ENCODE assay signal across 12 mouse cellular contexts in genomic region chr4:31830241-31830640, GRCm38 (mm10).
DNase-seq lines count a peak whose midpoint lies in the region; ATAC-seq and TF ChIP-seq lines count a peak whose summit lies in the region.
"Had no signal": no experiment of that assay in that cellular context is flagged by ENCODE, and none has a peak within 500 bp of the region (broad histone marks: within the 10 kb centered on the region; RNA-seq: fewer than 3 reads in every experiment).

No protein-coding gene starts in this region.

- TF ChIP-seq CTCF in heart, adult 2 months (IDR thresholded peaks at IDR 0.05): no peak

- no peak overlapping the region for H3K9ac ChIP-seq in heart, adult 2 months (ENCODE audit: low read depth, low read length)
- no peak overlapping the region for H3K9ac ChIP-seq in kidney, embryonic 15.5 days

- no peak for TF ChIP-seq EP300 in heart, adult 2 months (IDR thresholded peaks at IDR 0.05; ENCODE audit: insufficient read depth, low read depth, low read length)

- no peaks in the 10 kb centered on the region for H3K79me2 ChIP-seq in heart, adult 2 months (replicated peaks; ENCODE audit: control insufficient read depth, insufficient read depth, low read length)

- H3K4me2 ChIP-seq in kidney, embryonic 15.5 days: peak overlapping the region; percentile 30

- no peaks in the 10 kb centered on the region for H3K9me3 ChIP-seq in kidney, embryonic 15.5 days (replicated peaks)

- no peaks in the 10 kb centered on the region for H3K27me3 ChIP-seq in heart, adult 2 months (ENCODE audit: control insufficient read depth, insufficient read depth, low read length)
- H3K27me3 ChIP-seq in kidney, embryonic 15.5 days: no peaks in the 10 kb centered on the region

- H3K4me1 ChIP-seq in heart, adult 2 months (ENCODE audit: control insufficient read depth, insufficient read depth, low read length): no peaks in the 10 kb centered on the region
- peaks cover 39% of the 10 kb centered on the region for H3K4me1 ChIP-seq in kidney, embryonic 15.5 days

- H3K4me3 ChIP-seq in heart, adult 2 months: no peak overlapping the region
- no peak overlapping the region for H3K4me3 ChIP-seq in kidney, embryonic 15.5 days (replicated peaks)

- H3K27ac ChIP-seq in heart, adult 2 months: no peak overlapping the region
- H3K27ac ChIP-seq in kidney, embryonic 15.5 days: peak overlapping the region; percentile 76

- DNase-seq in heart, adult 11 months: peak; percentile 44
- DNase-seq in heart, adult 2 months: no peak
- DNase-seq in embryo, embryonic 10 days (ENCODE audit: low spot score): peak; percentile 76
- peak; percentile 14 for DNase-seq in lung, postnatal 36 days
- no peak for DNase-seq in liver
- DNase-seq in thymus, postnatal 14 days: no peak
- no peak for DNase-seq in cerebellum, adult 8-10 months
- DNase-seq: adrenal gland, adult 8-10 months; B cell, adult 2 months; cerebellum, adult 11-12 months; gastrocnemius, postnatal 25 days had no signal

- no peak for ATAC-seq in kidney, embryonic 15.5 days (replicated peaks; ENCODE audit: low FRiP score)

- 53% methylated on average over 11 of the region's 11 CpGs for WGBS in heart, adult 2 months
- WGBS in kidney, embryonic 15.5 days: 10% methylated on average over 11 of the region's 11 CpGs

- no peak for TF ChIP-seq POLR2A in heart, adult 2 months (IDR thresholded peaks at IDR 0.05; ENCODE audit: insufficient read depth, low read depth, low read length)

- no peaks in the 10 kb centered on the region for H3K36me3 ChIP-seq in heart, adult 2 months (ENCODE audit: control insufficient read depth, insufficient read depth, low read length)
- no peaks in the 10 kb centered on the region for H3K36me3 ChIP-seq in kidney, embryonic 15.5 days

- intact Hi-C loops in heart, adult 2 months (cut with DNase I): no loop called here

Comparison
In these comparisons a context has a peak if more than half of its experiments do, and no peak if none do; other contexts are left out.
1. DNase-seq: peak in heart, adult 11 months (single experiment), embryo, embryonic 10 days (single experiment) and lung, postnatal 36 days (single experiment); none in heart, adult 2 months (0 of 2), liver (single experiment), thymus, postnatal 14 days (single experiment) and cerebellum, adult 8-10 months (single experiment).